Mouse (Mus musculus): Measurements from ENCODE around the gene Ctsz. TPM values are rescaled to one million over a fixed set of nuclear protein-coding genes. Genes with fewer than 3 reads are reported as not detected.
A peak's percentile ranks its signal among the peaks of the same experiment; 100 is the strongest.

The Ctsz gene
- polyA plus RNA-seq (2012; fragmentation: generic; extraction: Trizol) = 188 TPM
- long read RNA-seq, experiment 1, transcript Ctsz-201 (6 exons, 1,441 nt) = major isoform, 223 of 254 reads
- long read RNA-seq, experiment 1, partial matches to known transcripts = 22 of 254 reads
- long read RNA-seq, experiment 1, other reads (novel, unspliced or antisense) = 9 of 254 reads
- long read RNA-seq, experiment 2, transcript Ctsz-201 (6 exons, 1,441 nt) = major isoform, 389 of 409 reads
- long read RNA-seq, experiment 2, partial matches to known transcripts = 0 of 409 reads
- long read RNA-seq, experiment 2, other reads (novel, unspliced or antisense) = 20 of 409 reads

DNA sequence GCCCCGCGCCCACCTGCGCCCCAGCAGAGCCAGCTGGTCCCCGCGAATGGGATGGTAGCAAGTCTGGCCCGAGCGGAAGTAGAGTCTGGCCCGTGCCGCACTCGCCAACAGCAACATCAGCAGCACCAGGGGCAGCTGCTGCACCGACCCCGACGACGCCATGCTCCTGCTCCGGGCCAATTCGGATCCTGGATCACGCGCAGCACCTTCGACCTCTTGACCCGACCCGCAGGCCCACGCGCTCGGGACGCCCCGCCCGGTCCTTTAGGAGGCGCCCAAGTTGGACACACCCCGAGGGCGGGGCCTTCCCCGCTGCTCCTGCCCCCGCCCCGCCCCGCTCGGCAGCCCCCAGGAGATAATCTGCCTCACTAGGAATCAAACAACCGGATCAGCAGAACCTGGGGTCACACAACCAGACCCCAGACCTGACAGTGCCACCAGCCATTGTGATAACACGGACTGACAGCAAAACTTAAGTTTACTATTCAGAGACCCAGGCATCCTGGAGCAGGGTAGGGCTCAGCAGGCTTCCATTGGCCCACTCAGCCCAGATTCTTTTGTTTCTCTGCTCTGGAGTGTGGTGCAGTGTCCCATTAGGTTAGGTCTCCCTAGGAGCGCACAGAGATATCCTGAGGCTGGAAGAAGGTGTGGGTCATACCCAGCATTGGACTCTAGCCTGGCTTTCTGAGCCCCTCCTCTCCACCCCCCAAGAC lies at the start of gene Ctsz:
Ctsz (minus strand) TSS at position 303 of the 713 bp plus-strand sequence.
- TF ChIP-seq MYOD1 (IDR thresholded peaks at IDR 0.05; ENCODE audit: control insufficient read depth, insufficient read length, low read depth) = no peak
- TF ChIP-seq MAX (IDR thresholded peaks at IDR 0.05) = peak; percentile 10
- Histone ChIP-seq H3ac (ENCODE audit: control insufficient read depth, insufficient read length, low read depth) (peak within 1 kb of the TSS; percentile 59), H3K4me3 (ENCODE audit: insufficient read depth, poor library complexity, severe bottlenecking) (peak within 1 kb of the TSS; percentile 69)

GRCm38 (mm10) chr2:174487005-174487404 lies 48.2 kb upstream of the Ctsz start:
- Histone ChIP-seq H3K36me3 (ENCODE audit: control insufficient read depth, insufficient read depth) (no peaks in the 10 kb centered on the region), H3ac (ENCODE audit: control insufficient read depth, insufficient read length, low read depth) (no peak overlapping the region), H3K79me3 (ENCODE audit: low read depth) (no peaks in the 10 kb centered on the region), H3K79me2 (ENCODE audit: control insufficient read depth, insufficient read depth) (no peaks in the 10 kb centered on the region), H3K27me3 (ENCODE audit: control insufficient read depth, insufficient read depth, insufficient read length) (no peaks in the 10 kb centered on the region), H3K4me3 (ENCODE audit: insufficient read depth, poor library complexity, severe bottlenecking) (no peak overlapping the region)
- TF ChIP-seq USF1 (IDR thresholded peaks at IDR 0.05; ENCODE audit: low read depth) (no peak), MAX (IDR thresholded peaks at IDR 0.05) (no peak), MYOG (IDR thresholded peaks at IDR 0.05; ENCODE audit: control insufficient read depth, extremely low read depth, insufficient read length) (no peak)

More for the DNA sequence above, at the start of gene Ctsz:
- Histone ChIP-seq H3K79me2 (ENCODE audit: control insufficient read depth, insufficient read depth) (peaks cover 25% of the 10 kb centered on the region), H3K27me3 (ENCODE audit: control insufficient read depth, insufficient read depth, insufficient read length) (no peaks in the 10 kb centered on the region), H3K79me3 (ENCODE audit: low read depth) (peaks cover 5% of the 10 kb centered on the region), H3K36me3 (ENCODE audit: control insufficient read depth, insufficient read depth) (peaks cover 7% of the 10 kb centered on the region)

DNA sequence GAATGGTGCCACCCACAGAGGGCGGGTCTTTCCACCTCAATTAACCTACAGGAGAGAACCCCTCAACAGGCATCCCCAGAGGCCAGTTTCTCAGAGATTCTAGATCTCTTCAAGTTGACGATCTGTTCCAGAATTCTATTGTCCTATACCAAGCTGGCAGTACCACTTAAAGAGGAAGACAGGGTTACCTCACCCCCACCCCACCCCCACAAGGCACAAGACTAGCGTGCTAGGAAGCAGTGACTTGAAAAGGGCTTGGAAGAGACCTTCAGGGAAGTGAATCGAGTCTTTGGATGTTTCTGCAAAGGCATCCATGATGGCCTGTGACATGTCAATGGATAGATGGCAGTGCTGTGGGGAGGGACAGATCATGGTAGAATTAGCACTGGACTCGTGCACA lies 39.9 kb upstream of the Ctsz start:
- Histone ChIP-seq H3ac (ENCODE audit: control insufficient read depth, insufficient read length, low read depth) (no peak overlapping the region), H3K79me3 (ENCODE audit: low read depth) (no peaks in the 10 kb centered on the region), H3K4me3 (ENCODE audit: insufficient read depth, poor library complexity, severe bottlenecking) (no peak overlapping the region), H3K36me3 (ENCODE audit: control insufficient read depth, insufficient read depth) (no peaks in the 10 kb centered on the region), H3K27me3 (ENCODE audit: control insufficient read depth, insufficient read depth, insufficient read length) (no peaks in the 10 kb centered on the region), H3K79me2 (ENCODE audit: control insufficient read depth, insufficient read depth) (no peaks in the 10 kb centered on the region)
- TF ChIP-seq CTCF (IDR thresholded peaks at IDR 0.05; ENCODE audit: control insufficient read depth, insufficient read depth, insufficient read length) = no peak

DNA sequence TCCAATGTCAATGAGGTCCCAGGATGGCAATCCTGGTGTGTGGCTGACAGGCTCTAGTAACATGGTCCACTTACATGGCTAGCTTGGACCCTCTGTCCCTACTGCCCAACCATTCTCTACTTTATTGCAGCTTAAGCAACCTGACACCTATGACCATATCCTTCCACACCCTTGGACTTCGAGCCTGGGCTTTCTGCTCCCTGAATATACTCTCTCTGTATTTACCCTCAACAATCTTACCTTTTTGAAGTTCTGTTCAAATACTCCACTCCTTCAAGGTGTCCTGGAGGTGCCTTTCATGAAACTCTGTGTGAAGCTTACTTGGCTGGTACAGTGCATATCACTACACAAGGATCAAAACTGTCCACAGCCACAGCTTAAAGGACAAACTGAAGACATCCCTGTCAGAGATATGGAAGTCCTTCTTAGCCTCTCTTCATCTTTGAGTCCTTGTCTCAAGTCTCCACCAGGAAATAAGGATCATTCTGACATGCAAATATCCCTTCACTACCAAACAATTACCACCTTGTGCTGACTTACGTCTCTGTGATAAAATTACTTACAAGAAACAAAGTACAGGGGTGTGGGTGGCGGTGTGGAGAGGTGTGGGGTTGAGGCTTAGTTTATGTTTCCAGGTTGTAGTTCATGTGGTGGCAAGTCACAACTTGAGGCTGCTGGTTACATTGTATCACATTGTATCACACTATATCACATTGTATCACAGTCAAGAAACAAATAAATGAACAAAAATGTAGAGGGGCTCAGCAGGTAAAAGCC lies 38.9 kb upstream of the Ctsz start:
- Histone ChIP-seq H3K4me3 (ENCODE audit: insufficient read depth, poor library complexity, severe bottlenecking) (no peak overlapping the region), H3K79me3 (ENCODE audit: low read depth) (no peaks in the 10 kb centered on the region), H3K36me3 (ENCODE audit: control insufficient read depth, insufficient read depth) (no peaks in the 10 kb centered on the region), H3ac (ENCODE audit: control insufficient read depth, insufficient read length, low read depth) (no peak overlapping the region), H3K27me3 (ENCODE audit: control insufficient read depth, insufficient read depth, insufficient read length) (no peaks in the 10 kb centered on the region), H3K79me2 (ENCODE audit: control insufficient read depth, insufficient read depth) (peaks cover under 1% of the 10 kb centered on the region)
- TF ChIP-seq CTCF (IDR thresholded peaks at IDR 0.05; ENCODE audit: control insufficient read depth, insufficient read depth, insufficient read length) (no peak), FOSL1 (IDR thresholded peaks at IDR 0.05; ENCODE audit: insufficient read depth, low read length, poor library complexity, severe bottlenecking) (no peak), USF1 (IDR thresholded peaks at IDR 0.05; ENCODE audit: low read depth) (no peak), MAX (IDR thresholded peaks at IDR 0.05) (no peak), MYOD1 (IDR thresholded peaks at IDR 0.05; ENCODE audit: control insufficient read depth, insufficient read length, low read depth) (no peak), MYOG (IDR thresholded peaks at IDR 0.05; ENCODE audit: control insufficient read depth, extremely low read depth, insufficient read length) (no peak), CEBPB (IDR thresholded peaks at IDR 0.05; ENCODE audit: low read depth) (no peak)

DNA sequence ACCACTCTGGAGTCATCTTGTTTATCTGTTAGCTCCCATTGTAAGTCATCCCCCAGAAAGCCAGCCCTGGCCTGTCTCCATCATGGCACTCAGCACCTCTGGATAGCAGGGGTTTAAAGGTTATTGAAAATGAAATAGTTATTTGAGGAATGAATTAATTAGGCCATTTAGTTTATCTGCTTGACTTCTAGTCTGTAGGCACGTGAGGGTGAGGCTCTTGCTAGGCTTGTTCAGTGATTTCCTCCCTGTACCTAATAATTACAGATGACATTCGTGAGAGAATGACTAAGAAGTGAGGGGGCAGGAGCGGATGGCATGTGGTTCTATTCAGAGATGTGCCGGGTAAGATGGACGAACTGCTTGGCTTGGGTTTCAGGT lies 34.7 kb upstream of the Ctsz start:
- Histone ChIP-seq H3K27me3 (ENCODE audit: control insufficient read depth, insufficient read depth, insufficient read length) (no peaks in the 10 kb centered on the region), H3K4me3 (ENCODE audit: insufficient read depth, poor library complexity, severe bottlenecking) (peak overlapping the region; percentile 16), H3K79me2 (ENCODE audit: control insufficient read depth, insufficient read depth) (peaks cover 42% of the 10 kb centered on the region), H3ac (ENCODE audit: control insufficient read depth, insufficient read length, low read depth) (peak overlapping the region; percentile 15), H3K36me3 (ENCODE audit: control insufficient read depth, insufficient read depth) (peaks cover 31% of the 10 kb centered on the region), H3K79me3 (ENCODE audit: low read depth) (peaks cover 40% of the 10 kb centered on the region)
- peak; percentile 39 for TF ChIP-seq MAX (IDR thresholded peaks at IDR 0.05)
- TF ChIP-seq MYOG (IDR thresholded peaks at IDR 0.05; ENCODE audit: control insufficient read depth, extremely low read depth, insufficient read length) = no peak

DNA sequence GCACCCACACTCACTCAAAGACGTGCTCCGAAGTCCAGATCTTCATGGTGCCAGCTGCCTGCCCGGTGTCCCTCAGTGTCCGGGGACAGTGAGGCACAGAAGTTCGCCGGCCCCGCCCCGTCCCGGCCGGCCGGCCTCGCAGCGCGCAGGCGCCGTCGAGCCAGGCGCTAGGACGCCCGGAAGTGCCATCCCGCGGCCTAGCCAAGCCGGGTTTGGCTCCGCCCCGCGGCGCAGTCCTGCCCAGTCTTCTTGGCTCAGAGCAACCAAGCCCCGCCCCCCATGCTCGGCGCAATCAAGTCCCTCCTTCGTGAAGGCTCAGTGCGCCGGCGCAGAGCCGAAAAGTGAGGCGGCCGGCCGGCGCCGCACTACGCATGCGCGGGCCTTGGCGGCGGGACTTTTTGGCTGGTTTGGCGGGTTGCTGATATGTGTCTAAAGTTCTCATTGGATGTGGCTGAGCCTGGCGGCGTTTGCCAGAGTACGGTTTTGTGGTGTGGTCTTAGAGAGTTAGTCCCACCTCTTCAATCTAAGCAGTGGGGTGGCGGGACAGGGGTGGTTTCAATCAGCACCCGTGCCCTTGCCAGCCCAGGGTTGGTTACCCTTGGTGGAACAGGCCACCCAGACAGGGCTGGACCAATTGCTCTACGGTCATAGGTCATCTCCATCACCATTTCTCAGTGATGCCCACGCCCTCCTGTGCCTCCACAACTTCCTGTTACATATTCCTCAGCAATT lies 34.1 kb upstream of the Ctsz start, which contains the start of gene Prelid3b:
Prelid3b (minus strand) TSS at position 264 of the 732 bp plus-strand sequence.
- peak within 1 kb of the TSS; percentile 83 for H3K4me3 ChIP-seq (ENCODE audit: insufficient read depth, poor library complexity, severe bottlenecking)

More for the DNA sequence above, 34.1 kb upstream of the Ctsz start, which contains the start of gene Prelid3b:
- TF ChIP-seq CEBPB (IDR thresholded peaks at IDR 0.05; ENCODE audit: low read depth) = no peak
- no peak for TF ChIP-seq USF1 (IDR thresholded peaks at IDR 0.05; ENCODE audit: low read depth)
- TF ChIP-seq MYOD1 (IDR thresholded peaks at IDR 0.05; ENCODE audit: control insufficient read depth, insufficient read length, low read depth) = no peak
- TF ChIP-seq CTCF (IDR thresholded peaks at IDR 0.05; ENCODE audit: control insufficient read depth, insufficient read depth, insufficient read length) = no peak
- no peak for TF ChIP-seq MAX (IDR thresholded peaks at IDR 0.05)
- no peak for TF ChIP-seq MYOG (IDR thresholded peaks at IDR 0.05; ENCODE audit: control insufficient read depth, extremely low read depth, insufficient read length)
- no peak for TF ChIP-seq FOSL1 (IDR thresholded peaks at IDR 0.05; ENCODE audit: insufficient read depth, low read length, poor library complexity, severe bottlenecking)
- no peaks in the 10 kb centered on the region for H3K27me3 ChIP-seq (ENCODE audit: control insufficient read depth, insufficient read depth, insufficient read length)
- peaks cover 48% of the 10 kb centered on the region for H3K79me2 ChIP-seq (ENCODE audit: control insufficient read depth, insufficient read depth)
- H3K36me3 ChIP-seq (ENCODE audit: control insufficient read depth, insufficient read depth) = peaks cover 37% of the 10 kb centered on the region
- peaks cover 45% of the 10 kb centered on the region for H3K79me3 ChIP-seq (ENCODE audit: low read depth)
- H3ac ChIP-seq (ENCODE audit: control insufficient read depth, insufficient read length, low read depth) = peak within 1 kb of the TSS; percentile 88

Measured in C2C12 (cell line).